Mouse (Mus musculus): ENCODE results near the gene Cldn34b3. TPM values are rescaled to one million over a fixed set of nuclear protein-coding genes. Genes with fewer than 3 reads are reported as not detected.
"Not testable (repeated sequence)": the region's sequence is repeated elsewhere in the genome, so short reads cannot be mapped to it uniquely, and the experiment has no call there.

Cldn34b3 gene
- not detected in 2 replicates for polyA plus RNA-seq (2014; fragmentation: Nextera tagmentation; extraction: Ambion mirVana)

DNA sequence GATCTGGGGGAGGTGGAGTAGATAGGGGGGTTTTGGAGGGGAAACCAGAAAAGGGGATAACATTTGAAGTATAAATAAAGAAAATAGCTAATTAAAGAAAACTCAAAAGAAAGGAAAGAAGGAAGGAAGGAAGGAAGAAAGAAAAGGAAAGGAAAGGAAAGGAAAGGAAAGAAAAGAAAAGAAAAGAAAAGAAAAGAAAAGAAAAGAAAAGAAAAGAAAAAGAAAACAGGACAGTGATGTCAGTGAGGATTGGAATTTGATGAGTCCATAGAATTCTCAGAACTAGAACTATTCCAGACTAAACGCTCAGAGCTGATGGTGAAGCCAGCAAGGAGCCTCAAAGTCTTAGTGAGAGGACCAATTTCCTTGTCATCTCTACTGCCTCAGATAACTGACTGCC is at the start of gene Cldn34b3:
Cldn34b3 (plus strand) TSS at position 301 of the 400 bp plus-strand sequence.
- H3K4me1 ChIP-seq (ENCODE audit: control insufficient read depth, insufficient read depth, low read length); ATAC-seq (ENCODE audit: low FRiP score, low TSS enrichment); H3K36me3 ChIP-seq (ENCODE audit: control insufficient read depth, insufficient read depth, low read length); H3K4me2 ChIP-seq (replicated peaks; ENCODE audit: low read depth, low read length); H3K9me3 ChIP-seq (ENCODE audit: control insufficient read depth, low read length); H3K9ac ChIP-seq (ENCODE audit: low read depth, low read length); H3K27me3 ChIP-seq (ENCODE audit: control insufficient read depth, insufficient read depth, low read length); H3K4me3 ChIP-seq (ENCODE audit: low read length); H3K27ac ChIP-seq (ENCODE audit: low read depth, low read length): not testable (repeated sequence)
- 56% methylated on average over 1 of the region's 1 CpGs for WGBS

Other genes with a start within 250 kb of the Cldn34b3 start
- not detected in 2 replicates for gene Cldn34b4, start 129.0 kb downstream of the Cldn34b3 start, polyA plus RNA-seq (2014; fragmentation: Nextera tagmentation; extraction: Ambion mirVana)